ENCODE assay signal across 24 mouse cellular contexts in the genomic region with DNA sequence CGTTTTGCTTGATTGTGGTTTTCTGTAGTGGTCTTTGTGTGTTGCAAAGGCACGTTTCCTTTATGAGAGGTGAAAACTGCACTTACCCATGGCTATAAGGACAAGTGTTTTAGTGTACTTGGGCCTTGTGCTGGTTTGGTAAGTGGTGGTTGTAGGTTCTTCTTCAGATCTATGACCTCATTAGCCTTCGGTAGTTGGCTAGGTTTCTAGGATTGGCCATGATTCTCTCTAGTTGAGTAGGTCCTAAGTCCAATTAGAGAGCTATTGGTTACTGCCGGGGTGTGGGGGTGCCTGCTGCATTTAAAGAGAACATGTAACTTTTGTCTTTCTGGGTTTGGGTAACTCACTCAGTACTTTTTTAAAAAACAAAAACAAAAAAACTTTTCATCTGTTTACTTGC. TPM values are rescaled to one million over a fixed set of nuclear protein-coding genes. Genes with fewer than 3 reads are reported as not detected.
DNase-seq lines count a peak whose midpoint lies in the region; ATAC-seq and TF ChIP-seq lines count a peak whose summit lies in the region.
"Had no signal": no experiment of that assay in that cellular context is flagged by ENCODE, and none has a peak within 500 bp of the region (broad histone marks: within the 10 kb centered on the region; RNA-seq: fewer than 3 reads in every experiment).

No protein-coding gene starts in this region.

- peaks cover 6% of the 10 kb centered on the region; the same call in 1 of the 2 replicates for H3K79me2 ChIP-seq in liver, adult 2 months (ENCODE audit: control insufficient read depth, insufficient read depth, low read length)

- H3K4me1 ChIP-seq in kidney, adult 2 months (ENCODE audit: control insufficient read depth, insufficient read depth, low read length): peaks cover 2% of the 10 kb centered on the region; the same call in 1 of the 2 replicates
- H3K4me1 ChIP-seq in kidney, embryonic 16.5 days (ENCODE audit: insufficient read depth, low read length): no peaks in the 10 kb centered on the region
- H3K4me1 ChIP-seq in liver, adult 2 months (ENCODE audit: control insufficient read depth, insufficient read depth, low read length): peaks cover 5% of the 10 kb centered on the region; the same call in 1 of the 2 replicates
- no peaks in the 10 kb centered on the region for H3K4me1 ChIP-seq in liver, embryonic 12.5 days
- H3K4me1 ChIP-seq: embryonic facial prominence, embryonic 10.5 days; embryonic facial prominence, embryonic 12.5 days; forebrain, embryonic 13.5 days had no signal

- H3K27me3 ChIP-seq in kidney, adult 2 months (replicated peaks; ENCODE audit: control insufficient read depth, insufficient read depth, low read length): no peaks in the 10 kb centered on the region
- H3K27me3 ChIP-seq in kidney, embryonic 16.5 days (ENCODE audit: insufficient read depth, low read length): no peaks in the 10 kb centered on the region
- no peaks in the 10 kb centered on the region for H3K27me3 ChIP-seq in liver, adult 2 months (ENCODE audit: control insufficient read depth, insufficient read depth, low read length)
- no peaks in the 10 kb centered on the region for H3K27me3 ChIP-seq in liver, embryonic 12.5 days (replicated peaks)
- H3K27me3 ChIP-seq: CH12.LX; embryonic facial prominence, embryonic 12.5 days; forebrain, embryonic 13.5 days; forebrain, embryonic 15.5 days; Patski had no signal

- ATAC-seq in kidney, embryonic 16.5 days (ENCODE audit: low FRiP score, low TSS enrichment): no peak
- ATAC-seq in liver, embryonic 12.5 days: no peak
- ATAC-seq: activated CD4-positive, CD25-positive, alpha-beta regulatory T cell, adult 4 months; CD4-positive, CD25-positive, alpha-beta regulatory T cell, adult 4 months; forebrain, embryonic 13.5 days; forebrain, embryonic 15.5 days; Patski had no signal

- H3K36me3 ChIP-seq in kidney, adult 2 months (ENCODE audit: control insufficient read depth, insufficient read depth, low read length): no peaks in the 10 kb centered on the region; the same call in 1 of the 2 replicates
- H3K36me3 ChIP-seq in kidney, embryonic 16.5 days (ENCODE audit: insufficient read depth, low read length): peaks cover 35% of the 10 kb centered on the region
- peaks cover 32% of the 10 kb centered on the region for H3K36me3 ChIP-seq in liver, adult 2 months (ENCODE audit: control insufficient read depth, insufficient read depth, low read length)
- peaks cover 45% of the 10 kb centered on the region for H3K36me3 ChIP-seq in liver, embryonic 12.5 days

- H3K27ac ChIP-seq in kidney, adult 2 months (ENCODE audit: insufficient read depth, low read depth, low read length): no peak overlapping the region
- no peak overlapping the region for H3K27ac ChIP-seq in kidney, embryonic 16.5 days (ENCODE audit: low read length)
- no peak overlapping the region for H3K27ac ChIP-seq in liver, adult 2 months (replicated peaks; ENCODE audit: insufficient read depth, low read depth, low read length)
- H3K27ac ChIP-seq in liver, embryonic 12.5 days: no peak overlapping the region
- H3K27ac ChIP-seq: embryonic facial prominence, embryonic 10.5 days; embryonic facial prominence, embryonic 12.5 days; forebrain, embryonic 13.5 days; forebrain, embryonic 15.5 days had no signal

- TF ChIP-seq POLR2A in kidney, adult 2 months (IDR thresholded peaks at IDR 0.05; ENCODE audit: low read depth, low read length): no peak
- no peak for TF ChIP-seq POLR2A in liver, adult 2 months (IDR thresholded peaks at IDR 0.05; ENCODE audit: extremely low read depth, insufficient read depth, low read length)

- H3K4me2 ChIP-seq in kidney, embryonic 16.5 days (replicated peaks; ENCODE audit: low read depth, low read length): no peak overlapping the region
- no peak overlapping the region for H3K4me2 ChIP-seq in liver, embryonic 12.5 days
- H3K4me2 ChIP-seq: embryonic facial prominence, embryonic 12.5 days; forebrain, embryonic 13.5 days; forebrain, embryonic 15.5 days had no signal

- peak; percentile 78 for DNase-seq in kidney, adult 2 months
- DNase-seq in kidney, adult 9 months: peak; percentile 77
- no peak for DNase-seq in kidney, adult 18-20 months
- DNase-seq in liver, adult 2 months (ENCODE audit: extremely low read depth, low read depth, low spot score): peak; percentile 87
- DNase-seq: adrenal gland, adult 8-10 months; adrenal gland, postnatal 14 days; adrenal gland, postnatal 36 days; B cell, adult 2 months; cerebellum, adult 11-12 months; cerebellum, adult 2 months; cerebellum, adult 9-10 months; cerebellum, postnatal 10 days; cerebellum, postnatal 25 days had no signal

- no peaks in the 10 kb centered on the region for H3K9me3 ChIP-seq in kidney, embryonic 16.5 days (ENCODE audit: low read length)
- no peaks in the 10 kb centered on the region for H3K9me3 ChIP-seq in liver, embryonic 12.5 days (replicated peaks)
- H3K9me3 ChIP-seq: embryonic facial prominence, embryonic 10.5 days; embryonic facial prominence, embryonic 12.5 days; forebrain, embryonic 13.5 days; forebrain, embryonic 15.5 days; G1E had no signal

- H3K4me3 ChIP-seq in kidney, adult 2 months (ENCODE audit: insufficient read depth, low read depth, low read length): no peak overlapping the region
- H3K4me3 ChIP-seq in kidney, embryonic 16.5 days (ENCODE audit: low read length): no peak overlapping the region
- H3K4me3 ChIP-seq in liver, adult 2 months (ENCODE audit: insufficient read depth, low read depth, low read length): no peak overlapping the region
- no peak overlapping the region for H3K4me3 ChIP-seq in liver, embryonic 12.5 days
- H3K4me3 ChIP-seq: embryonic facial prominence, embryonic 10.5 days; embryonic facial prominence, embryonic 12.5 days; forebrain, embryonic 13.5 days; forebrain, embryonic 15.5 days had no signal

- TF ChIP-seq CTCF in kidney, adult 2 months (conservative IDR thresholded peaks at IDR 0.05; ENCODE audit: insufficient read depth, insufficient read length, low read depth, low read length): no peak
- TF ChIP-seq CTCF in liver, adult 2 months (IDR thresholded peaks at IDR 0.05; ENCODE audit: low read depth, low read length): no peak

- WGBS in kidney, adult 2 months: 75% methylated on average over 4 of the region's 4 CpGs
- 91% methylated on average over 4 of the region's 4 CpGs for WGBS in kidney, embryonic 16.5 days
- WGBS in liver, adult 2 months: 64% methylated on average over 4 of the region's 4 CpGs
- 76% methylated on average over 4 of the region's 4 CpGs for WGBS in liver, embryonic 12.5 days (ENCODE audit: insufficient replicate concordance)

- no peak overlapping the region for H3K9ac ChIP-seq in kidney, embryonic 16.5 days (replicated peaks; ENCODE audit: low read length)
- no peak overlapping the region for H3K9ac ChIP-seq in liver, adult 2 months (ENCODE audit: low read depth, low read length)
- H3K9ac ChIP-seq in liver, embryonic 12.5 days: no peak overlapping the region
- H3K9ac ChIP-seq: embryonic facial prominence, embryonic 12.5 days; forebrain, embryonic 13.5 days; forebrain, embryonic 15.5 days had no signal

RNA-seq across cellular contexts. Expression of gene Zfp326, which starts 21.8 kb away (rescaled TPM):
- polyA plus RNA-seq in kidney, adult 2 months (2012; rRNA removed): 6.4 and 7.5 TPM in 2 replicates
- polyA plus RNA-seq in kidney, embryonic 16.5 days (2015; fragmentation: Nextera tagmentation; extraction: Ambion mirVana): 36.9 and 40.0 TPM in 2 replicates
- 7.8 and 11.2 TPM in 2 replicates for total RNA-seq in liver, adult 2 months (2014; rRNA removed)
- polyA plus RNA-seq in liver, adult 2 months (2012; rRNA removed): 3.9 and 4.9 TPM in 2 replicates
- 12.9 and 14.9 TPM in 2 replicates for polyA plus RNA-seq in liver, embryonic 12.5 days (2016; fragmentation: Nextera tagmentation; extraction: Ambion mirVana)
